Mouse (Mus musculus): ENCODE measurements around the gene Tspan32. TPM values are rescaled to one million over a fixed set of nuclear protein-coding genes. Genes with fewer than 3 reads are reported as not detected.

The Tspan32 gene
- polyA plus RNA-seq, 1 experiment from 2014 or later = 2.6 TPM

DNA sequence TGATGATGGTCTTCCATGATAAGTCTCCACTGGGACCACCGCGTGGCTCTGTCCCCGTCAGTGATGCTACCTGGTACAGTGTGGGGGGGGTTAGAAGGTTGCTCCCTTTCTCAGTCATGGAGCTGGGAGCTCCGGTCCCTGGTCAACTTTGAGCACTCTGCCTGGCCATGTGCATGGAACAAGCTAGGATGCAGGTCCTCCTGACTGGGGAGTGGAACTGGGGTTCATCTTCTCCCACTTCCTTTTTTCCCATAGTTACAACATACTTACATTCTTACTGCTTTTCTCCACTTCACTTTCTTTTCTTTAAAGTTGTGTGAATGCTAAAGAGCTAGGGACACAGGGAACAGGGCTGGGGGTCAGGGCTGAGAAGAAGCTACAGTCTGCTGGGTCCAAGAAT, 19.7 kb upstream of the Tspan32 start:
- no peak for ATAC-seq (ENCODE audit: low read depth)
- H3K4me1 ChIP-seq (replicated peaks; ENCODE audit: control insufficient read depth, insufficient read depth, low read length) = no peaks in the 10 kb centered on the region

DNA sequence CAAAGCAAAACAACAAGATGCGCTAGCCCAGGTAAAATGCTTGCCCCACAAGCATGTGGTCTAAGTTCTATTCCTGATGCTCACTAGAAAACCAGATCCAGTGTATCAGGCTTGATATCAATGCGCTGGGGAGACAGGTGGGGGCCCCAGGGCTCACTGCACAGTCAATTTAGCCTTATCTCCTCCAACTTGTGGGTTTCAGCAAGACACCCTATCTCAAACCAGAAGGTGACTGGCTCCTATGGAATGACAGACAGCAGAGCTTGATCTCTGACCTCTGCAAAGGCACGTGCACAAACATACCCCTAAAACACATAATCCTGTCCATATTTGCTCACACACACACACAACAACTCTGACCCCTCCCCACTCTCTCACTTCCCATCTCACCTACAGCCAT, 17.1 kb upstream of the Tspan32 start:
- no peak overlapping the region for H3K9ac ChIP-seq (ENCODE audit: low read length)
- no peak overlapping the region for H3K27ac ChIP-seq (ENCODE audit: low read length)
- H3K4me2 ChIP-seq (ENCODE audit: low read depth, low read length) = no peak overlapping the region
- 75% methylated on average over 3 of the region's 3 CpGs for whole genome bisulfite sequencing
- ATAC-seq (ENCODE audit: low read depth) = no peak
- H3K36me3 ChIP-seq (ENCODE audit: control insufficient read depth, insufficient read depth, low read length) = no peaks in the 10 kb centered on the region
- no peaks in the 10 kb centered on the region for H3K27me3 ChIP-seq (ENCODE audit: control insufficient read depth, insufficient read depth, low read depth, low read length)
- no peaks in the 10 kb centered on the region for H3K9me3 ChIP-seq (ENCODE audit: control insufficient read depth, low read length)
- H3K4me1 ChIP-seq (replicated peaks; ENCODE audit: control insufficient read depth, insufficient read depth, low read length) = no peaks in the 10 kb centered on the region
- no peak overlapping the region for H3K4me3 ChIP-seq (ENCODE audit: low read length)

More for the DNA sequence above, 19.7 kb upstream of the Tspan32 start:
- Histone ChIP-seq H3K27me3 (ENCODE audit: control insufficient read depth, insufficient read depth, low read depth, low read length) (no peaks in the 10 kb centered on the region), H3K4me2 (ENCODE audit: low read depth, low read length) (no peak overlapping the region), H3K4me3 (ENCODE audit: low read length) (no peak overlapping the region), H3K36me3 (ENCODE audit: control insufficient read depth, insufficient read depth, low read length) (no peaks in the 10 kb centered on the region), H3K27ac (ENCODE audit: low read length) (no peak overlapping the region), H3K9ac (ENCODE audit: low read length) (no peak overlapping the region), H3K9me3 (ENCODE audit: control insufficient read depth, low read length) (no peaks in the 10 kb centered on the region)
- 97% methylated on average over 4 of the region's 4 CpGs for WGBS

DNA sequence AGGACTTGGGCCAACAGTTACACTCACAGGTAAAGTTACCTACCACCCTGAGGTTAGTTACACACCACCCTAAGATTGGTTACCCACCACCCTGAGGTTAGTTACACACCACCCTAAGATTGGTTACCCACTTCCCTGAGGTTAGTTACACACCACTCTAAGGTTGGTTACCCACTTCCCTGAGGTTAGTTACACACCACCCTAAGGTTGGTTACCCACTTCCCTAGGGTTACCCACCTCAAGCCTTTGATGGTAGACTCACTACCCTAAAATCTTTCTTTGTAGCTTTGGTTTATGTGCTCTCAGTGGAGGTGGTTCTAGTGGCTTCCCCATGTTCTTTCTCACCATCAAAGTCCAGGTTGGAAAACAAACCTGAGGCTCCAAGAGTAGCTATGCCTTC, 9.8 kb upstream of the Tspan32 start:
- Histone ChIP-seq H3K9ac (ENCODE audit: low read length) (no peak overlapping the region), H3K4me2 (ENCODE audit: low read depth, low read length) (no peak overlapping the region), H3K4me1 (replicated peaks; ENCODE audit: control insufficient read depth, insufficient read depth, low read length) (peaks cover 11% of the 10 kb centered on the region; the same call in 1 of the 2 replicates), H3K27me3 (ENCODE audit: control insufficient read depth, insufficient read depth, low read depth, low read length) (no peaks in the 10 kb centered on the region), H3K4me3 (ENCODE audit: low read length) (no peak overlapping the region), H3K36me3 (ENCODE audit: control insufficient read depth, insufficient read depth, low read length) (no peaks in the 10 kb centered on the region), H3K27ac (ENCODE audit: low read length) (no peak overlapping the region), H3K9me3 (ENCODE audit: control insufficient read depth, low read length) (no peaks in the 10 kb centered on the region)
- ATAC-seq (ENCODE audit: low read depth) = no peak

DNA sequence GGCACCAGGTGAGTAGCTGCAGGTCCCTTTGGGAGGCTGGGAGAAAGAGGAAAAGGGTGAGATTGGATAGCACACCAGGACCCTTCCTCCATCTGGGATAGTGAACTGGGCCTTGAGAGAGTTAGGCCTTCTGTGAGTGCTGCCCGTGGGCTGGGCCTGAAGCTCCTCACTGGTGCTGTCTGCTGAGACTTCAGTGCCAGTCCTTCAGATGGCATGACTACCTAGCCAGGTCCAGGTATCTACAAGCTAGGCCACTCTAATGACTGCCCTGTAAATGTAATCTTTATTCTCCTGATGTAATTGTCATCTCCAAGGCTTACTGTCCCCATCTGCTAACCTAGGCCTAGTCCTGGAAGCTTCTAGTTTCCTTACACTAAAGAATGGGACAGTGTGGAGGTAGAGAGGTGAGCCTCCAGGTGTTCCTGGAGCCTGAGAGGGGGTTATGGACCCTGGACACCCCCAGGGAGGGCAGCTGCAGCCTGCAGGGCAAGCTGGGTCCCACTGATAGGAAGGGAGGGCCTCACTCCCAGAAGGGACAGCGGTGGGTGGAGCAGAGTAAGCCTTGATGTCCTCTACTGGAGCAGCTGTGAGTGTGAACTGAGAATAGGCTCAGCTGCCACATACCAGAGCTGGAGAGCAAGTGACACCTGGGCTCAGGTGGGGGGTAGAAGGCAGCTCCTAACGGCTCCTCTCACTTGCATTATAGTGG, 9.1 kb upstream of the Tspan32 start:
- WGBS = 55% methylated on average over 3 of the region's 3 CpGs
- no peak for ATAC-seq (ENCODE audit: low read depth)
- Histone ChIP-seq H3K4me2 (ENCODE audit: low read depth, low read length) (no peak overlapping the region), H3K4me1 (replicated peaks; ENCODE audit: control insufficient read depth, insufficient read depth, low read length) (peaks cover 11% of the 10 kb centered on the region; the same call in 1 of the 2 replicates), H3K4me3 (ENCODE audit: low read length) (no peak overlapping the region), H3K36me3 (ENCODE audit: control insufficient read depth, insufficient read depth, low read length) (no peaks in the 10 kb centered on the region), H3K27ac (ENCODE audit: low read length) (no peak overlapping the region), H3K9me3 (ENCODE audit: control insufficient read depth, low read length) (no peaks in the 10 kb centered on the region), H3K27me3 (ENCODE audit: control insufficient read depth, insufficient read depth, low read depth, low read length) (no peaks in the 10 kb centered on the region), H3K9ac (ENCODE audit: low read length) (no peak overlapping the region)

DNA sequence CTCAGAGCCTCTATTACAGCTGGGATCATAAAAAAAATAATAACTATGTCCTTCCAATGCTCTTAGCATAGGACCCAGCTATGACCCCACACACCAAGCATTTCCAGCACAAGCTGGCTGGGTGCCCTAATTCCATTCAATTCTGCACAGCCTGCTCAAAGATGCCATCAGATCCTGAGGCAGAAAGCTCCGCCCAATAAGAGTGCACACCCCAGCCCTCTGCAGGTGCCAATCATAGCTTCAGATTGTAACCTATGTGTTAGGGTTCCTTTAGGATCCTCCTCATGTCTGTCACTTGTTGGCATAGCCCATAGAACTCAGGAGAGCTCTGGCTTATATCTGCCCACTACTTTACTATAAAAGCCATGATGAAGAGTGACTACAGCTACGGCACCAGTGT, 7.8 kb upstream of the Tspan32 start:
- WGBS = 60% methylated on average over 2 of the region's 2 CpGs

DNA sequence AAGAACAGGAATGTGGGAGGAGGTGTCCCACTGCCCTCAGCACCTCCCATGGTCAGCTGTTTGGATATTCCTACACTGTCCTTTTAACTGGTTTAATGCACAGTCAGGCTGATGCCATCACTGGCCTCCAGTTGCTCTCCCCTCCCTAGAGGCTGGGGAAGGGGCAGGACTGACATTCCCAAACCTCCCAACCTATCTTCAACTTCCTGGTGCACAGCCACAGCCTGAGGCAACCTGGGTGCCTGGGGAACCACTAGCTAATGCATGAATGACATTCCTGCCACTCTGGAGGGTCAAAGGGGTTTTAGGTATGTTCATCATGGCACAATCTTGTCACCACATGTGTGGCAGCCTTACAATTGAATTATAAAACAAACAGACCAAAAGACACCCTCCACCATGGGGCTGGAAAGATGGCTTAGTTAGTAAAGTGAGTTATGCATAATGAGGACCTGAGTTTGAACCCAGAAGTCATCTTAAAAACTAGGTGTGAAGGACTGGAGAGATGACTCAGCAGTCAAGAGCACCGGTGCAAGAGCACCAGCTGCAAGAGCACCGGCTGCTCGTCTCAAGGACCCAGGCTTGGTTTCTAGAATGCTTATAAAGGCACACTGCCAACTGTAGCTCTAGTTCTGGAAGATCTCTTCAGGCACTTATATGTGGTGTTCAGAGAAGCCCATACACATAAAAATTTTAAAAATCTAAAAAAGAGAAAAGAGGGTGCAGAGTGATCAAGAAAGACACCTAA, 7.3 kb upstream of the Tspan32 start:
- Histone ChIP-seq H3K9ac (ENCODE audit: low read length) (no peak overlapping the region), H3K4me3 (ENCODE audit: low read length) (no peak overlapping the region), H3K27ac (ENCODE audit: low read length) (peak overlapping the region; percentile 64), H3K36me3 (ENCODE audit: control insufficient read depth, insufficient read depth, low read length) (no peaks in the 10 kb centered on the region), H3K9me3 (ENCODE audit: control insufficient read depth, low read length) (no peaks in the 10 kb centered on the region), H3K27me3 (ENCODE audit: control insufficient read depth, insufficient read depth, low read depth, low read length) (no peaks in the 10 kb centered on the region), H3K4me1 (replicated peaks; ENCODE audit: control insufficient read depth, insufficient read depth, low read length) (peaks cover 11% of the 10 kb centered on the region; the same call in 1 of the 2 replicates), H3K4me2 (ENCODE audit: low read depth, low read length) (no peak overlapping the region)
- peak; percentile 87 for ATAC-seq (ENCODE audit: low read depth)
- 21% methylated on average over 3 of the region's 3 CpGs for WGBS

More for the DNA sequence above, 7.8 kb upstream of the Tspan32 start:
- ATAC-seq (ENCODE audit: low read depth) = peak; percentile 26; the same call in 1 of the 2 replicates
- Histone ChIP-seq H3K27me3 (ENCODE audit: control insufficient read depth, insufficient read depth, low read depth, low read length) (no peaks in the 10 kb centered on the region), H3K27ac (ENCODE audit: low read length) (peak overlapping the region; percentile 64), H3K9ac (ENCODE audit: low read length) (no peak overlapping the region), H3K4me3 (ENCODE audit: low read length) (no peak overlapping the region), H3K9me3 (ENCODE audit: control insufficient read depth, low read length) (no peaks in the 10 kb centered on the region), H3K4me2 (ENCODE audit: low read depth, low read length) (no peak overlapping the region), H3K36me3 (ENCODE audit: control insufficient read depth, insufficient read depth, low read length) (no peaks in the 10 kb centered on the region), H3K4me1 (replicated peaks; ENCODE audit: control insufficient read depth, insufficient read depth, low read length) (peaks cover 11% of the 10 kb centered on the region; the same call in 1 of the 2 replicates)

DNA sequence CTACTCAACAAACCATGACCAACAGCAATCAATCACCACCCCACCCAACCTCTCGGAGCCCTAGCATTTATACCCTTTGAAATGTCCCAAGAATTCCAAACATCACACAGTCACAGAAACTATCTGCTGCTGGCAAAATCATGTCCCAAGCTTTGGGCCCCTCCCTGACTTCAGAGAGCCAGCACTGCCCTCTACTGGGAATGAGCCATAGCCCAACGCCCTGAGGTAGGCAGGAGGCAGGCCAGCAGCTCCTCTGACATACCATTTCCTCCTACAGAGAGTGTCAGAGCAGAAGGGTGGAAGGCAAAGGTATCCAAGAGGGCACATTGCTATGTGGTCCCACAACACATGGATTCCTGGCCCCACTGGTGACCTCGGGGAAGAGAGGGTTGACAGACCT, 2.2 kb upstream of the Tspan32 start:
- Histone ChIP-seq H3K9me3 (ENCODE audit: control insufficient read depth, low read length) (no peaks in the 10 kb centered on the region), H3K4me3 (ENCODE audit: low read length) (no peak overlapping the region), H3K27ac (ENCODE audit: low read length) (no peak overlapping the region), H3K27me3 (ENCODE audit: control insufficient read depth, insufficient read depth, low read depth, low read length) (no peaks in the 10 kb centered on the region), H3K9ac (ENCODE audit: low read length) (no peak overlapping the region), H3K4me1 (replicated peaks; ENCODE audit: control insufficient read depth, insufficient read depth, low read length) (peaks cover 25% of the 10 kb centered on the region), H3K4me2 (ENCODE audit: low read depth, low read length) (no peak overlapping the region), H3K36me3 (ENCODE audit: control insufficient read depth, insufficient read depth, low read length) (no peaks in the 10 kb centered on the region)
- ATAC-seq (ENCODE audit: low read depth) = no peak
- WGBS = 13% methylated on average over 3 of the region's 3 CpGs

DNA sequence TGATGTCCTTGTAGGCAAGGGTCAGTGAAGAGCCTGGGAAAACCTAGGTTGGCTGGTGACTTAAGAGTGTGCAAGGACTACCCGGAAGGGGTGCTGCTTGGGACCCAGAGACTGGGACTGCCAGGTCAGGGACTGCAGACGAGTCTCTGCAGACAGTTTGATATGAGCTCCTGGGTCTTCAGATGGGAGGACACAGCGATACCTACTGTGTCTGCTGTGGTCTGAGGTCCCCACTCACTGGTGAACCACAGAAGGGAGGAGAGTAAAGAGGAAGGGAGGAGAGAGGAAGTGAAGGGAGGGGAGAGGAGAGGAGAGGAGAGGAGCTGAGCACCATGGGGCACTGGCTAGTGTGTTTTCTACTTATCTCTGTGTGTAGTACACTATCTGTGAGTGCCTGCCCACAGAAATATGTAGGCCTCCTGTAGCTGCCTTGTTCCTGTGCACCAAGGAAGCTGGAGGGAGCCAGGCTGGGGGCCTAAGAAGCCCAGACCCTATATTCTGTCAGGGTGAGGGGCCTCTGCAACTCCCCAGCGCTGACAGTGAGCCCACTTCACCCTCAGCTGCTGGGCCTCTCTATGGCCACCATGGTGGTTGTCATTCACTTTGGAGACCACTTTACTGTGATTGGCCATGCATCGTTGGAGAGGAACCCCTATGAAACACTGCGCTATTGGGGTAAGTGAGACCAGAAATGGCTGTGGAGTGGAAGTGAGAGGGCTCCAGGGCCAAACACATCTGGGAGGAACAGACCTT, 674 bp downstream of the Tspan32 start:
- H3K27me3 ChIP-seq (ENCODE audit: control insufficient read depth, insufficient read depth, low read depth, low read length) = no peaks in the 10 kb centered on the region
- peak overlapping the region; percentile 73 for H3K27ac ChIP-seq (ENCODE audit: low read length)
- no peaks in the 10 kb centered on the region for H3K9me3 ChIP-seq (ENCODE audit: control insufficient read depth, low read length)
- H3K4me3 ChIP-seq (ENCODE audit: low read length) = no peak overlapping the region
- no peak for ATAC-seq (ENCODE audit: low read depth)
- WGBS = 84% methylated on average over 6 of the region's 6 CpGs
- no peak overlapping the region; the same call in 1 of the 2 replicates for H3K4me2 ChIP-seq (ENCODE audit: low read depth, low read length)
- H3K9ac ChIP-seq (ENCODE audit: low read length) = peak overlapping the region; percentile 25; the same call in 1 of the 2 replicates
- H3K4me1 ChIP-seq (replicated peaks; ENCODE audit: control insufficient read depth, insufficient read depth, low read length) = peaks cover 41% of the 10 kb centered on the region
- no peaks in the 10 kb centered on the region for H3K36me3 ChIP-seq (ENCODE audit: control insufficient read depth, insufficient read depth, low read length)
